Mouse (Mus musculus): Measurements from ENCODE around the gene Mapk8ip1.

DNA sequence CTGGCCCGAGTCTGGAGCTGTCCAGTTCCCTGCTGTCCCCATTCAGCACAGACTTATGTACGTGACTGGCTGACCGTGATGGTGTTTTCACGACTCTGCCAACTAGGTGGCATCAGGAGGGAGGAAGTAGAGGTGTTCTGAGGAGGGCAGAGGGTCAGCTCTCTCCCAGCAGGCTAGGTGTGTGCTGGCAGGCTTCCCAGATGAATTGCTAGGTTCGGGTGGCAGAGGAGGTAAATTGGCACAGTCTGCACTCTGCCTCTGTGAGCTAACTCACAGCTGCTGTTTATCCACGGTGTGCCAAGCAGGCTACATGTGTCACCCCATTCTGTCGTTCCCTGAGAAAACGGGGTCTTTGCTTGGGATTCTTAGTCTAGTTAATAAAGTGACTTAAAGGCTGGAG lies 45.6 kb upstream of the Mapk8ip1 start:
- TF ChIP-seq CTCF (IDR thresholded peaks at IDR 0.05; ENCODE audit: low read depth, low read length): no peak
- TF ChIP-seq POLR2A (IDR thresholded peaks at IDR 0.05; ENCODE audit: borderline replicate concordance, low read depth, low read length): no peak
